ENCODE assay signal across 9 mouse cellular contexts in the genomic region with DNA sequence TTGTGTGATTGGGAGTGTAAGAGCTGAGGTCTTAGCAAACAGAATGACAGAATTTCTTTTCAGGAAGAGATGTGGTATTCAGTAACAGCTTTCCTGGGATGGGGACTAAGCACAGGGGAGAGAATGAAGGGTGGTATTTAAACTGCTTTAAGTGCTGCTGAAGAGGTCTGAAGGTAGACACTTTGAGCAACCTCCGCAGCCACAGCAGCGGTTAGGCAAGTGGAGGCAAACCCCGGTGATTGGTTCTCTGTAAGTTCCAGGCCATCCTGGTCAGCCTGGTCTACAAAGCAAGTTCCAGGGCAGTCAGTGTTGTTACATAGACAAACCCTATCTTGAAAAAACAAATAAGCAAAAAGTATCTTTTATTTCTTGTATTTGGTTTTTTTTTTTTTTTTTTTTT. TPM values are rescaled to one million over a fixed set of nuclear protein-coding genes. Genes with fewer than 3 reads are reported as not detected.
A peak's percentile ranks its signal among the peaks of the same experiment; 100 is the strongest.
DNase-seq lines count a peak whose midpoint lies in the region; ATAC-seq and TF ChIP-seq lines count a peak whose summit lies in the region.
"Had no signal": no experiment of that assay in that cellular context is flagged by ENCODE, and none has a peak within 500 bp of the region (broad histone marks: within the 10 kb centered on the region; RNA-seq: fewer than 3 reads in every experiment).

No protein-coding gene starts in this region.

- no peak overlapping the region for H3ac ChIP-seq in myocyte (ENCODE audit: control insufficient read depth, insufficient read length)

- H3K9ac ChIP-seq in kidney, embryonic 16.5 days (replicated peaks; ENCODE audit: low read length): peak overlapping the region; percentile 91
- H3K9ac ChIP-seq in embryonic facial prominence, embryonic 12.5 days: peak overlapping the region; percentile 63
- peak overlapping the region; percentile 62 for H3K9ac ChIP-seq in limb, embryonic 12.5 days (replicated peaks)

- H3K79me2 ChIP-seq in myocyte (ENCODE audit: control insufficient read depth, insufficient read depth): peaks cover 59% of the 10 kb centered on the region

- peaks cover 19% of the 10 kb centered on the region for H3K36me3 ChIP-seq in kidney, embryonic 16.5 days (ENCODE audit: insufficient read depth, low read length)
- peaks cover 29% of the 10 kb centered on the region for H3K36me3 ChIP-seq in embryonic facial prominence, embryonic 12.5 days
- H3K36me3 ChIP-seq in limb, embryonic 12.5 days: peaks cover 43% of the 10 kb centered on the region
- H3K36me3 ChIP-seq in myocyte (ENCODE audit: control insufficient read depth, insufficient read depth): peaks cover 18% of the 10 kb centered on the region

- no peaks in the 10 kb centered on the region for H3K27me3 ChIP-seq in kidney, embryonic 16.5 days (ENCODE audit: insufficient read depth, low read length)
- H3K27me3 ChIP-seq in embryonic facial prominence, embryonic 12.5 days: no peaks in the 10 kb centered on the region
- H3K27me3 ChIP-seq in limb, embryonic 12.5 days: no peaks in the 10 kb centered on the region
- H3K27me3 ChIP-seq in myocyte (ENCODE audit: control insufficient read depth, insufficient read depth, insufficient read length): no peaks in the 10 kb centered on the region

- ATAC-seq in kidney, embryonic 16.5 days (ENCODE audit: low FRiP score, low TSS enrichment): no peak
- no peak for ATAC-seq in embryonic facial prominence, embryonic 12.5 days (ENCODE audit: insufficient number of reproducible peaks, insufficient read depth, low FRiP score, low TSS enrichment)
- ATAC-seq in limb, embryonic 12.5 days (ENCODE audit: insufficient number of reproducible peaks, insufficient read depth, low FRiP score, low TSS enrichment, low read depth): no peak
- no peak for ATAC-seq in monocyte, adult 5-6 weeks (replicated peaks; ENCODE audit: insufficient number of reproducible peaks, low FRiP score, low TSS enrichment, poor library complexity, severe bottlenecking)

- peak overlapping the region; percentile 100 for H3K27ac ChIP-seq in kidney, embryonic 16.5 days (ENCODE audit: low read length)
- H3K27ac ChIP-seq in embryonic facial prominence, embryonic 12.5 days: peak overlapping the region; percentile 97
- H3K27ac ChIP-seq in limb, embryonic 12.5 days: peak overlapping the region; percentile 97

- no peak for TF ChIP-seq POLR2A in myocyte (IDR thresholded peaks at IDR 0.05; ENCODE audit: insufficient read length, low read depth)

- WGBS in kidney, embryonic 16.5 days: 8% methylated on average over 3 of the region's 3 CpGs
- 10% methylated on average over 3 of the region's 3 CpGs for WGBS in embryonic facial prominence, embryonic 12.5 days
- 12% methylated on average over 3 of the region's 3 CpGs for WGBS in limb, embryonic 12.5 days

- H3K4me2 ChIP-seq in kidney, embryonic 16.5 days (replicated peaks; ENCODE audit: low read depth, low read length): peak overlapping the region; percentile 88
- H3K4me2 ChIP-seq in embryonic facial prominence, embryonic 12.5 days (replicated peaks): peak overlapping the region; percentile 87
- H3K4me2 ChIP-seq in limb, embryonic 12.5 days: peak overlapping the region; percentile 80
- peak overlapping the region; percentile 94 for H3K4me2 ChIP-seq in myocyte (ENCODE audit: low read depth)

- no peaks in the 10 kb centered on the region for H3K9me3 ChIP-seq in kidney, embryonic 16.5 days (ENCODE audit: low read length)
- H3K9me3 ChIP-seq in embryonic facial prominence, embryonic 12.5 days: no peaks in the 10 kb centered on the region
- H3K9me3 ChIP-seq in limb, embryonic 12.5 days: no peaks in the 10 kb centered on the region

- no peak for DNase-seq in kidney, postnatal 25 days
- DNase-seq in adrenal gland, postnatal 14 days: no peak
- no peak for DNase-seq in yolk sac, embryonic 10.5 days (ENCODE audit: low spot score)
- DNase-seq: thymus, postnatal 14 days had no signal

- H3K4me3 ChIP-seq in kidney, embryonic 16.5 days (ENCODE audit: low read length): peak overlapping the region; percentile 62
- peak overlapping the region; percentile 65 for H3K4me3 ChIP-seq in embryonic facial prominence, embryonic 12.5 days
- peak overlapping the region; percentile 60 for H3K4me3 ChIP-seq in limb, embryonic 12.5 days (replicated peaks)
- H3K4me3 ChIP-seq in myocyte: peak overlapping the region; percentile 63

- peaks cover 53% of the 10 kb centered on the region for H3K4me1 ChIP-seq in kidney, embryonic 16.5 days (ENCODE audit: insufficient read depth, low read length)
- peaks cover 40% of the 10 kb centered on the region for H3K4me1 ChIP-seq in embryonic facial prominence, embryonic 12.5 days
- H3K4me1 ChIP-seq in limb, embryonic 12.5 days (replicated peaks): peaks cover 48% of the 10 kb centered on the region

TF ChIP-seq in myocyte, 11 proteins besides CTCF, POLR2A, EP300 and RAD21:
- no peak for TF ChIP-seq USF1 (IDR thresholded peaks at IDR 0.05; ENCODE audit: low read depth)
- no peak for TF ChIP-seq TCF12 (IDR thresholded peaks at IDR 0.05; ENCODE audit: insufficient read depth, poor library complexity, severe bottlenecking)
- TF ChIP-seq E2F4 (IDR thresholded peaks at IDR 0.05; ENCODE audit: insufficient read depth): no peak
- TF ChIP-seq MYOD1 (IDR thresholded peaks at IDR 0.05; ENCODE audit: control insufficient read depth in 1 of 3, insufficient read length in 2 of 3, low read depth in 2 of 3): no peak
- no peak for TF ChIP-seq MYOG (IDR thresholded peaks at IDR 0.05; ENCODE audit: control insufficient read depth in 1 of 3, insufficient read depth in 1 of 3, insufficient read length in 2 of 3, low read depth in 2 of 3)
- no peak for TF ChIP-seq REST (IDR thresholded peaks at IDR 0.05; ENCODE audit: insufficient read depth, insufficient read length)
- TF ChIP-seq SRF (IDR thresholded peaks at IDR 0.05; ENCODE audit: control insufficient read depth, insufficient read length, low read depth): no peak
- TF ChIP-seq TCF3 (IDR thresholded peaks at IDR 0.05; ENCODE audit: insufficient read length, low read depth): no peak
- no peak for TF ChIP-seq MAX (IDR thresholded peaks at IDR 0.05; ENCODE audit: low read depth)
- TF ChIP-seq CEBPB (IDR thresholded peaks at IDR 0.05; ENCODE audit: insufficient read depth, poor library complexity, severe bottlenecking): no peak
TF ChIP-seq in myocyte: peak in this region for 0.

RNA-seq across cellular contexts. Expression of gene Shc1, which starts 1.7 kb away (rescaled TPM):
- 115 and 118 TPM in 2 replicates for polyA plus RNA-seq in kidney, embryonic 16.5 days (2015; fragmentation: Nextera tagmentation; extraction: Ambion mirVana)
- 94.5 and 97.5 TPM in 2 replicates for polyA plus RNA-seq in embryonic facial prominence, embryonic 12.5 days (2016; fragmentation: Nextera tagmentation; extraction: Ambion mirVana)
- polyA plus RNA-seq in limb, embryonic 12.5 days (2016; fragmentation: Nextera tagmentation; extraction: Ambion mirVana): 84.4 and 90.9 TPM in 2 replicates
- 95.5 TPM for polyA plus RNA-seq in myocyte (2012; fragmentation: generic; extraction: Trizol)
- total RNA-seq in adrenal gland, postnatal 14 days (2021): 80.5 and 94.6 TPM in 2 replicates
- 48.9 to 65.4 TPM (median 58.4 TPM) in 3 replicates for total RNA-seq in monocyte, adult 5-6 weeks (2017)

RNA-seq across cellular contexts. Expression of gene Cks1b, which starts 1.8 kb away (rescaled TPM):
- polyA plus RNA-seq in kidney, embryonic 16.5 days (2015; fragmentation: Nextera tagmentation; extraction: Ambion mirVana): 483 and 495 TPM in 2 replicates
- polyA plus RNA-seq in embryonic facial prominence, embryonic 12.5 days (2016; fragmentation: Nextera tagmentation; extraction: Ambion mirVana): 480 and 499 TPM in 2 replicates
- polyA plus RNA-seq in limb, embryonic 12.5 days (2016; fragmentation: Nextera tagmentation; extraction: Ambion mirVana): 585 and 619 TPM in 2 replicates
- polyA plus RNA-seq in myocyte (2012; fragmentation: generic; extraction: Trizol): 113 TPM
- total RNA-seq in adrenal gland, postnatal 14 days (2021): 34.9 and 38.0 TPM in 2 replicates
- total RNA-seq in monocyte, adult 5-6 weeks (2017): 7.5 to 10.2 TPM (median 8.1 TPM) in 3 replicates

RNA-seq across cellular contexts. Expression of gene Flad1, which starts 8.3 kb away (rescaled TPM):
- 35.0 and 39.3 TPM in 2 replicates for polyA plus RNA-seq in kidney, embryonic 16.5 days (2015; fragmentation: Nextera tagmentation; extraction: Ambion mirVana)
- 30.3 TPM in 2 replicates for polyA plus RNA-seq in embryonic facial prominence, embryonic 12.5 days (2016; fragmentation: Nextera tagmentation; extraction: Ambion mirVana)
- polyA plus RNA-seq in limb, embryonic 12.5 days (2016; fragmentation: Nextera tagmentation; extraction: Ambion mirVana): 25.0 and 26.4 TPM in 2 replicates
- polyA plus RNA-seq in myocyte (2012; fragmentation: generic; extraction: Trizol): 19.8 TPM
- total RNA-seq in adrenal gland, postnatal 14 days (2021): 42.2 and 43.8 TPM in 2 replicates
- total RNA-seq in monocyte, adult 5-6 weeks (2017): 16.5 to 22.8 TPM (median 22.4 TPM) in 3 replicates

RNA-seq across cellular contexts. Expression of gene Pygo2, which starts 10.0 kb away (rescaled TPM):
- 38.9 and 41.2 TPM in 2 replicates for polyA plus RNA-seq in kidney, embryonic 16.5 days (2015; fragmentation: Nextera tagmentation; extraction: Ambion mirVana)
- 67.3 and 67.9 TPM in 2 replicates for polyA plus RNA-seq in embryonic facial prominence, embryonic 12.5 days (2016; fragmentation: Nextera tagmentation; extraction: Ambion mirVana)
- 62.4 and 64.0 TPM in 2 replicates for polyA plus RNA-seq in limb, embryonic 12.5 days (2016; fragmentation: Nextera tagmentation; extraction: Ambion mirVana)
- polyA plus RNA-seq in myocyte (2012; fragmentation: generic; extraction: Trizol): 58.5 TPM
- total RNA-seq in adrenal gland, postnatal 14 days (2021): 36.4 and 48.3 TPM in 2 replicates
- 11.0 to 18.5 TPM (median 17.6 TPM) in 3 replicates for total RNA-seq in monocyte, adult 5-6 weeks (2017)

RNA-seq across cellular contexts. Expression of gene Pbxip1, which starts 16.5 kb away (rescaled TPM):
- polyA plus RNA-seq in kidney, embryonic 16.5 days (2015; fragmentation: Nextera tagmentation; extraction: Ambion mirVana): 47.5 and 51.7 TPM in 2 replicates
- 29.8 and 30.1 TPM in 2 replicates for polyA plus RNA-seq in embryonic facial prominence, embryonic 12.5 days (2016; fragmentation: Nextera tagmentation; extraction: Ambion mirVana)
- 27.4 and 28.5 TPM in 2 replicates for polyA plus RNA-seq in limb, embryonic 12.5 days (2016; fragmentation: Nextera tagmentation; extraction: Ambion mirVana)
- polyA plus RNA-seq in myocyte (2012; fragmentation: generic; extraction: Trizol): 159 TPM
- 43.9 and 48.7 TPM in 2 replicates for total RNA-seq in adrenal gland, postnatal 14 days (2021)
- 149 to 190 TPM (median 158 TPM) in 3 replicates for total RNA-seq in monocyte, adult 5-6 weeks (2017)
